Mouse (Mus musculus) embryonic facial prominence, embryonic 11.5 days (tissue): ENCODE measurements around the gene Osbpl8. TPM values are rescaled to one million over a fixed set of nuclear protein-coding genes. Genes with fewer than 3 reads are reported as not detected.
A peak's percentile ranks its signal among the peaks of the same experiment; 100 is the strongest.

Source experiments
- ATAC-seq: fragments of 200-750 bp; cut with Nextera tagmentation; replicated peaks from 2 replicates; pipeline ENCODE4 v1.8.0; 2017; ENCODE audit warnings: low read depth; ENCODE audit not compliant: insufficient number of reproducible peaks, low FRiP score, low TSS enrichment
- DNase-seq: peaks from one replicate; pipeline ENCODE4 v3.0.0-alpha.2; 2015; ENCODE audit warnings: low spot score
- H3K27ac ChIP-seq: fragments of 300-500 bp; sonication (generic); replicated peaks from 2 replicates; pipeline ENCODE4 v1.5.1; 2014; ENCODE audit warnings: mild to moderate bottlenecking, low read depth, low read length, control low read depth
- H3K27me3 ChIP-seq: fragments of 300-500 bp; sonication (generic); 2 replicates; pipeline ENCODE4 v1.6.1; 2014; ENCODE audit warnings: mild to moderate bottlenecking, low read length, moderate library complexity, mixed read lengths; ENCODE audit not compliant: control insufficient read depth, insufficient read depth
- H3K36me3 ChIP-seq: fragments of 300-500 bp; sonication (generic); replicated peaks from 2 replicates; pipeline ENCODE4 v1.6.1; 2014; ENCODE audit warnings: low read depth, mild to moderate bottlenecking, low read length, moderate library complexity, mixed read lengths; ENCODE audit not compliant: control insufficient read depth, insufficient read depth
- H3K4me1 ChIP-seq: fragments of 300-500 bp; sonication (generic); 2 replicates; pipeline ENCODE4 v1.6.1; 2014; ENCODE audit warnings: low read length, mixed read lengths; ENCODE audit not compliant: control insufficient read depth, insufficient read depth
- H3K4me2 ChIP-seq: fragments of 300-500 bp; sonication (generic); 2 replicates; pipeline ENCODE4 v1.6.1; 2014; ENCODE audit warnings: low read depth, mild to moderate bottlenecking, control low read depth, low read length, moderate library complexity
- H3K4me3 ChIP-seq: fragments of 300-500 bp; sonication (generic); 2 replicates; pipeline ENCODE4 v1.5.1; 2014; ENCODE audit warnings: low read depth, low read length, control low read depth
- H3K9ac ChIP-seq: fragments of 300-500 bp; sonication (generic); replicated peaks from 2 replicates; pipeline ENCODE4 v1.6.1; 2014; ENCODE audit warnings: mild to moderate bottlenecking, control low read depth, low read length
- H3K9me3 ChIP-seq: fragments of 300-500 bp; sonication (generic); replicated peaks from 2 replicates; pipeline ENCODE4 v1.6.1; 2016; ENCODE audit warnings: mild to moderate bottlenecking, low read length, inconsistent platforms, mixed read lengths; ENCODE audit not compliant: control insufficient read depth
- whole genome bisulfite sequencing: fragments of 180-500 bp; shearing (Covaris S2); extraction: QIAGEN DNeasy Blood & Tissue Kit; methylation state at CpG from one replicate; pipeline ENCODE4 v1.1.7; 2014; 5-methylcytosine and 5-hydroxymethylcytosine counted together
- polyA plus RNA-seq: library from polyadenylated mRNA; unstranded; fragments of >200 nt; fragmentation: Nextera tagmentation; extraction: Ambion mirVana; gene quantifications from 2 replicates; pipeline ENCODE4 v1.2.1, GENCODE M21; 2014

Osbpl8 gene
- polyA plus RNA-seq, 1 experiment from 2014 or later = 9.7 TPM

DNA sequence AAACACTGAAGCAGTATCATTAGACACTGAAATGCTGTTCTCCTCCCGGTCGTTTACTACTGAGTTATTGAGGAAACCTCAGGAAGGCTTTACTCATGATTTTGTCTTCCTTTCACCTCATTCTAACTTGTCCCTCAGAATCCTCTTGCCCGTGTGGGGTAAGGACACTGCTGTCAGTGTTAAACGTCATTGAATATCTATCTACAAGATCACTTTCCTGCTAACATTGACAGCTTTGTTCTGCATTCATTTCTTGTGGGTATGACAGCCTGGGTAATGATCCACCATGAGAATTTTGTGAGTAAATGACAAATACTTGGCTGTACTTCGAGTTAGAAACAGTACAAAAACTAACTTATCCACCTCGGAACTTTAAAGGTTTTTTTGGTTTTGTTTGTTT lies 133.1 kb downstream of the Osbpl8 start:
- no peaks in the 10 kb centered on the region for H3K27me3 ChIP-seq
- no peaks in the 10 kb centered on the region for H3K36me3 ChIP-seq
- no peak overlapping the region for H3K27ac ChIP-seq
- no peak overlapping the region for H3K4me3 ChIP-seq
- H3K4me2 ChIP-seq = no peak overlapping the region; the same call in 1 of the 2 replicates
- DNase-seq = no peak
- H3K9me3 ChIP-seq = no peaks in the 10 kb centered on the region
- ATAC-seq = no peak
- 45% methylated on average over 6 of the region's 6 CpGs for WGBS
- H3K9ac ChIP-seq = no peak overlapping the region
- H3K4me1 ChIP-seq = no peaks in the 10 kb centered on the region

DNA sequence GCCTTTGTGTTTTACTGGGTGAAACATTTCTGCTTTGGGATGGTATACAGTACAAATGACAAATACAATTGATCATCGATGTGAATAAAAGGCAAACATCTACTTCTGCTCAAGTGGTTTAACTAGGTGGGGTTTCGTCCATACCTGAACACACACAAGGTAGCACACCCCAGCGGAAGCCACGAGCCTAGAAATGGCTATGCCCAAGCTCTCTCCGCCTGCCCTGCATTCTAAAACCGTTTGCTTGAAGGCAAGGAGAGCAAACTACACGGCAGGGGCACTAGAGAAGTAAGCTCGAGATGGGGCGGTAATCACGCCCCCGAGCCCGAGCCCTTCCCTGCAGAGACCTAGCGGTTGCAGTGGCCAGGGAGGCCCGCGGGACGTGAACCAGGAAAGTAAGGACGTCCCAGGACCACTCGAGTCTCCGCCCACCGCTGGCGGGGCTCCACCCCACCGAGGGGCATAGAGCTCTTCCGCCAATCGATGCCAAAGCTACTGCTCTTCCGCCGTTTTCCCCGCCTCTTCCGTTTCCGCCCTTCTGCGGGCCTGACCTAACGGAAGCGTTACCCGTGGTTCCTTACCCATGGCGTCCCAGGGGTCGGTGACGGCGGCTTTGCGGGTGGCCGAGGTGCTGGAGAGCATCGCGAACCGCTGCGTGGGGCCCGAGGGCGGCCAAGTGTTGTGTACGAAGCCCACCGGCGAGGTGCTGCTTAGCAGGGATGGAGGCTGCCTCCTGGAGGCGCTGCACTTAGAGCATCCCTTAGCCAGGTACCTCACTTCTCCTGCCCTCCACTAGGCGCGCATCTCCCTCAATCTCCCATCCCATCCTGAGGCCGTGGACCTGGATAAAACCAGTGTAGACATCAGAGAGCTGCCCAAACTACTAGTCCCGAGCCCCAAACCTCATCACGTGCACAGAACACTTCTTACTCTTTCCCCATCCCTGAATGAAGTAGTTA lies 133.9 kb downstream of the Osbpl8 start, which contains the start of gene Bbs10:
Gene Bbs10 (plus strand): TSS at position 540 of the 959 bp plus-strand sequence.
- under 1% methylated on average over 54 of the region's 54 CpGs for WGBS

DNA sequence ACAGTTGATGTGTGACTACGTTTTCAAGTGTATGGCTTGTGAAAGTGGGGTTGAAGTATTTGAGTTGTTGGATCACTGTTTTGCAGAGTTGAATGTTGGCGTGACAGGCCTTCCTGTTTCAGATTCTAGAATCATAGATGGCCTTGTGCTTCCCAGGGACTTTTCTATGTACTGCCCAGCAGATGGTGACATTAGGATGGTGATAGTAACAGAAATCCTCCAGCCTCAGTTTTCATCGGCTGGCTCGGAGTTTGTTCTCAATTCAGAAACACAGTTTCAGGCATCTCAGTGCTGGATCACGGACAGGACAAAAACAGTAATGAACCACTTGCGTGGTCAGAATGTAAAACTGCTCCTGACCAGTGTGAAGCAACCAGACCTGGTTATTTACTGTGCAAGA lies 135.0 kb downstream of the Osbpl8 start:
- DNase-seq = no peak
- 83% methylated on average over 6 of the region's 6 CpGs for WGBS
- no peak overlapping the region; the same call in 1 of the 2 replicates for H3K4me2 ChIP-seq

More for the DNA sequence above, 133.9 kb downstream of the Osbpl8 start, which contains the start of gene Bbs10:
- Histone ChIP-seq H3K27me3 (no peaks in the 10 kb centered on the region), H3K4me1 (no peaks in the 10 kb centered on the region), H3K27ac (peak within 1 kb of the TSS; percentile 60), H3K9me3 (no peaks in the 10 kb centered on the region), H3K4me3 (peak within 1 kb of the TSS; percentile 50), H3K9ac (peak within 1 kb of the TSS; percentile 66), H3K36me3 (no peaks in the 10 kb centered on the region), H3K4me2 (peak within 1 kb of the TSS; percentile 47)
- DNase-seq (peak; percentile 99), ATAC-seq (peak; percentile 99)

DNA sequence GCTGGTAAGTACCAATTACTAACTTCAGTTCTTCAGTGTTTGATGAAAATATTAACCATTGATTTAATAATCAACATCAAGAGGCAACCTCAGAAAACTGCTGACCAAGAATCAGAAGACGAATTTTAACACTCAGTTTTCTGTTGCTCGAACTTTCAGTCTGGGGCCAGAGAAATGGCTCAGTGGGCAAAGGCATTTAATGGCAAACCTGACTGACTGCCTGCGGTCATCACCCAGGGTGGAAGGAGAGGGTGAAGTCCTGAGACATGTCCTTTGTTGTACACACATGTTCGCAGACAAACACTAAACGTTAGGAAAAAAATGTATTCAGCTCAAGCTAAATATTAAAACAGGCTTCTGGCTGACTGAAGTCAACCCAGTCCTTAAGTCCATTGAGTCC lies 136.5 kb downstream of the Osbpl8 start:
- H3K4me1 ChIP-seq = no peaks in the 10 kb centered on the region
- no peak overlapping the region for H3K27ac ChIP-seq
- H3K4me2 ChIP-seq = no peak overlapping the region
- H3K9ac ChIP-seq = no peak overlapping the region
- H3K36me3 ChIP-seq = no peaks in the 10 kb centered on the region
- H3K4me3 ChIP-seq = no peak overlapping the region
- no peaks in the 10 kb centered on the region for H3K27me3 ChIP-seq
- WGBS = 95% methylated on average over 5 of the region's 5 CpGs
- no peak for ATAC-seq
- H3K9me3 ChIP-seq = no peaks in the 10 kb centered on the region
- DNase-seq = no peak

More for the DNA sequence above, 135.0 kb downstream of the Osbpl8 start:
- Histone ChIP-seq H3K36me3 (no peaks in the 10 kb centered on the region), H3K9me3 (no peaks in the 10 kb centered on the region), H3K27me3 (no peaks in the 10 kb centered on the region), H3K4me3 (no peak overlapping the region), H3K4me1 (no peaks in the 10 kb centered on the region), H3K27ac (no peak overlapping the region), H3K9ac (no peak overlapping the region)
- ATAC-seq = no peak

DNA sequence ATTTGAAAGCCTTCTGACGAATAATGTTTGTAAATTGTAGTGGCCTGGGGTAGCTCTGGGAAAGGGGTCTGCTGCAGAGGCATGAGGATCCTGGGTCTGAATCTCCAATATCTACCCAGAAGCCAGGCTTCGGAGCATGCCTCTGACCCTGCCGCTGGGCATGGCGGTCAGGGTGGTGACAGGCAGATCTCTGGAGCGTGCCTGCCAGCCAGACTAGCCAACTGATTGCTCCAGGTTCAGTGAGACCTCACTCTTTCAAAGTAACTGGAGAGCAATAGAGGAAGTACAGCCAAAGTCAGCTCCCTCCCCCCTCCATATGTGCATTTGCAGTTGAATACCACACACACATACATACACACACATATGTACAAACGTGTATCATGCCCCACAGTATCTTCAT lies 137.9 kb downstream of the Osbpl8 start:
- Histone ChIP-seq H3K4me1 (no peaks in the 10 kb centered on the region), H3K4me3 (no peak overlapping the region), H3K36me3 (no peaks in the 10 kb centered on the region), H3K4me2 (no peak overlapping the region), H3K9me3 (no peaks in the 10 kb centered on the region), H3K27ac (no peak overlapping the region), H3K27me3 (no peaks in the 10 kb centered on the region), H3K9ac (no peak overlapping the region)
- DNase-seq (no peak), ATAC-seq (no peak)
- WGBS = 91% methylated on average over 6 of the region's 6 CpGs

DNA sequence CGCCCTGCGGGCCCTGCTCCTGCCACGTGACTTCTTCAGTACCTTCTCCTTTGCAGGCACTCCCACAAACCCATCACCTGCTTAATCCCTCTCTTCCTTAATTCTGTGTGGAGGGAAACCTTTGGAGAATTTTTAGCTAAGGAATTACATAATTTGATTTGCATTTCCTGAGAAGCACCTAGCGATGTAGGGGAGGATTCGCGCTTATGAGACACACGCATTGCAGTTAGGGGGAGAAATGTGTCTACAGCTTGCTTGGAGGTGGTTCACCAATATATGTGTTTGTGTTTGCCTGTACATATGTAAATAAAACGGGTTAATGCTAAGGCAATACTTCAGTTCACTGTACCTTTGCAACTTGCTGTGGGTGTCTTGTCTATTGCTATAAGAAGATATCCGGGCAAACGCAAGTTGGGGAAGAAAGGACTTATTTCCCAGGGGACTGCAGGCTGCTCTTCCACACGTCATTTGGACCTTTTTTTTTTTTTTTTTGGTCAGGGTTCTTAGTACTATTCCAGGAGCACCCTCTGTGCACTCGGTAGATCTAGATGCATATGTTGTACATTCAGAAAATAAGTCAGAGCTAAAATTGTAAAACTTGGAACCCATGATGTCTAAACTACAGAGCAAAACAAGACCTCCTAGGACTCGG lies 144.4 kb downstream of the Osbpl8 start:
- 88% methylated on average over 13 of the region's 13 CpGs for WGBS
- H3K27ac ChIP-seq = no peak overlapping the region

DNA sequence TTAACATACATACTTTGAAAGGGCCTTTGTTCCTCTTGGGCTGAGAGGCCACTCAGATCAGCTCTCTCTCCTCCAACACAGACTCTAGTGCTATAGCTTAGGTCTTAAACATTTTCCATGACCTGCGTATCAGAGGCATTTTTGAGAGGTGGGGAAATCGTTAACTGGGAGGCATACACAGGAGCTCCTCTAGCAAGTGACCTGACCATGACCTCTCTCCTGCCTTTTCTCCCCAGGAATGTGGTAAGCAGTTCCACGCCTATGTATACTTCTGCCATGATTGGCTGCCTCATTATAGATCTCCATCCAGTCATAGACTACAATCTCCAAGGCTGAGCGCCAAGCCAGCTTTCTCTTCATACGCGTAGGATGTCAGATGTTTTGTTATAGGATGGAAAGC lies 148.7 kb downstream of the Osbpl8 start:
- Histone ChIP-seq H3K4me1 (no peaks in the 10 kb centered on the region), H3K4me2 (no peak overlapping the region), H3K36me3 (no peaks in the 10 kb centered on the region), H3K27me3 (no peaks in the 10 kb centered on the region), H3K9me3 (no peaks in the 10 kb centered on the region), H3K9ac (no peak overlapping the region), H3K27ac (no peak overlapping the region), H3K4me3 (no peak overlapping the region)
- WGBS = 66% methylated on average over 6 of the region's 6 CpGs
- ATAC-seq (no peak), DNase-seq (peak; percentile 18)

More for the DNA sequence above, 144.4 kb downstream of the Osbpl8 start:
- ATAC-seq (no peak), DNase-seq (no peak)
- H3K27me3 ChIP-seq = no peaks in the 10 kb centered on the region
- no peaks in the 10 kb centered on the region for H3K9me3 ChIP-seq
- no peaks in the 10 kb centered on the region for H3K36me3 ChIP-seq
- no peaks in the 10 kb centered on the region for H3K4me1 ChIP-seq
- H3K4me3 ChIP-seq = no peak overlapping the region
- H3K4me2 ChIP-seq = no peak overlapping the region
- H3K9ac ChIP-seq = no peak overlapping the region
